Mouse (Mus musculus) CH12.LX (cell line): ENCODE results near the gene Nelfcd. TPM values are rescaled to one million over a fixed set of nuclear protein-coding genes. Genes with fewer than 3 reads are reported as not detected.
A peak's percentile ranks its signal among the peaks of the same experiment; 100 is the strongest.

Experiments used
- DNase-seq: peaks from one replicate; pipeline ENCODE4 v3.0.0-alpha.2; 2013; ENCODE audit errors: extremely low read depth
- H3K27ac ChIP-seq: 2 replicates; pipeline ENCODE4 v1.5.1; 2012; ENCODE audit warnings: low read depth, mild to moderate bottlenecking, control low read depth, moderate library complexity; ENCODE audit not compliant: insufficient read depth
- H3K27me3 ChIP-seq: replicated peaks from 2 replicates; pipeline ENCODE3; 2012; ENCODE audit warnings: inconsistent platforms
- H3K36me3 ChIP-seq, 2 experiments: replicated peaks in 1 of 2; 2 replicates each; pipeline versions ENCODE3 to v1.6.1; 2012; ENCODE audit warnings: inconsistent platforms in 1 of 2, low read length in 1 of 2, mild to moderate bottlenecking in 1 of 2, mixed read lengths in 1 of 2, moderate library complexity in 1 of 2; ENCODE audit not compliant: control insufficient read depth in 1 of 2, insufficient read depth in 1 of 2
- H3K4me1 ChIP-seq, 2 experiments: 2 replicates each; pipeline ENCODE4 v1.6.1; 2012; ENCODE audit warnings: inconsistent platforms in 1 of 2, moderate library complexity in 1 of 2; ENCODE audit not compliant: insufficient read depth in 2 of 2, control insufficient read depth in 1 of 2
- H3K4me2 ChIP-seq: 2 replicates; pipeline ENCODE4 v1.6.1; 2012; ENCODE audit warnings: low read depth, mild to moderate bottlenecking, control low read depth; ENCODE audit not compliant: poor library complexity, insufficient read depth, severe bottlenecking
- H3K4me3 ChIP-seq, 3 experiments: fragments of 150-350 bp in 1 of 3; sonication (generic) in 1 of 3; replicated peaks in 1 of 3; 2 replicates each; pipeline versions ENCODE3 to v1.5.1; 2011 to 2012; ENCODE audit warnings: low read depth in 2 of 3, low read length in 2 of 3, mild to moderate bottlenecking in 2 of 3, moderate library complexity in 2 of 3, control low read depth in 1 of 3, improper control_type of control experiment in 1 of 3, inconsistent platforms in 1 of 3, mixed read lengths in 1 of 3; ENCODE audit not compliant: poor library complexity in 1 of 3
- H3K79me2 ChIP-seq: replicated peaks from 2 replicates; pipeline ENCODE4 v1.6.1; 2012; ENCODE audit warnings: mild to moderate bottlenecking, moderate library complexity; ENCODE audit not compliant: control insufficient read depth, poor library complexity, insufficient read depth, severe bottlenecking; ENCODE audit errors: extremely low read depth
- H3K9ac ChIP-seq: 2 replicates; pipeline ENCODE4 v1.6.1; 2012; ENCODE audit warnings: low read depth, mild to moderate bottlenecking, control low read depth, moderate library complexity; ENCODE audit not compliant: insufficient read depth
- H3K9me3 ChIP-seq: replicated peaks from 2 replicates; pipeline ENCODE3; 2012; ENCODE audit warnings: low read length, inconsistent platforms, mixed read lengths
- CHD2 ChIP-seq: IDR thresholded peaks from 2 replicates; pipeline ENCODE4 v1.6.1; 2011; ENCODE audit warnings: low read length, improper control_type of control experiment
- CTCF ChIP-seq, 2 experiments: IDR thresholded peaks in 1 of 2; conservative IDR thresholded peaks in 1 of 2; 2 replicates each; pipeline ENCODE4 v1.5.1; 2011 to 2012; ENCODE audit warnings: low read depth in 2 of 2, low read length in 2 of 2, improper control_type of control experiment in 1 of 2, inconsistent platforms in 1 of 2, mild to moderate bottlenecking in 1 of 2, moderate library complexity in 1 of 2
- E2F4 ChIP-seq: IDR thresholded peaks from 2 replicates; pipeline ENCODE4 v1.6.1; 2011; ENCODE audit warnings: low read depth, low read length, improper control_type of control experiment; ENCODE audit not compliant: insufficient replicate concordance
- ELF1 ChIP-seq: IDR thresholded peaks from 2 replicates; pipeline ENCODE4 v1.6.1; 2014; ENCODE audit warnings: low read depth, mild to moderate bottlenecking, inconsistent platforms, low read length, improper control_type of control experiment
- HCFC1 ChIP-seq: IDR thresholded peaks from 2 replicates; pipeline ENCODE4 v1.6.1; 2012; ENCODE audit warnings: low read depth, mild to moderate bottlenecking, inconsistent platforms, low read length, improper control_type of control experiment
- IRF4 ChIP-seq: IDR thresholded peaks from 2 replicates; pipeline ENCODE4 v1.6.1; 2014; ENCODE audit warnings: low read depth, mild to moderate bottlenecking, inconsistent platforms, low read length, improper control_type of control experiment
- JUN ChIP-seq: IDR thresholded peaks from 2 replicates; pipeline ENCODE4 v1.6.1; 2011; ENCODE audit warnings: low read depth, mild to moderate bottlenecking, low read length, improper control_type of control experiment, moderate library complexity; ENCODE audit not compliant: insufficient read depth
- MEF2A ChIP-seq: IDR thresholded peaks from 2 replicates; pipeline ENCODE4 v1.6.1; 2014; ENCODE audit warnings: low read depth, mild to moderate bottlenecking, inconsistent platforms, low read length, improper control_type of control experiment, borderline replicate concordance
- MXI1 ChIP-seq: IDR thresholded peaks from 2 replicates; pipeline ENCODE4 v1.6.1; 2011; ENCODE audit warnings: mild to moderate bottlenecking, low read depth, low read length, improper control_type of control experiment
- MYC ChIP-seq: IDR thresholded peaks from 2 replicates; pipeline ENCODE4 v1.6.1; 2011; ENCODE audit warnings: low read depth, mild to moderate bottlenecking, improper control_type of control experiment, low read length
- NELFE ChIP-seq: IDR thresholded peaks from 2 replicates; pipeline ENCODE4 v1.6.1; 2011; ENCODE audit warnings: low read depth, low read length, improper control_type of control experiment
- NRF1 ChIP-seq: IDR thresholded peaks from 2 replicates; pipeline ENCODE4 v1.6.1; 2014; ENCODE audit warnings: low read depth, mild to moderate bottlenecking, inconsistent platforms, low read length, improper control_type of control experiment, moderate library complexity
- PAX5 ChIP-seq: IDR thresholded peaks from 2 replicates; pipeline ENCODE4 v1.6.1; 2012; ENCODE audit warnings: low read length, inconsistent platforms, mixed read lengths
- POLR2A ChIP-seq: IDR thresholded peaks from 2 replicates; pipeline ENCODE4 v1.6.1; 2011; ENCODE audit warnings: low read depth, mild to moderate bottlenecking, improper control_type of control experiment, low read length
- POLR2AphosphoS2 ChIP-seq: IDR thresholded peaks from 2 replicates; pipeline ENCODE4 v1.6.1; 2011; ENCODE audit warnings: low read depth, low read length, improper control_type of control experiment
- RAD21 ChIP-seq: IDR thresholded peaks from 2 replicates; pipeline ENCODE4 v1.6.1; 2011; ENCODE audit warnings: low read depth, mild to moderate bottlenecking, low read length, improper control_type of control experiment, moderate library complexity
- SIN3A ChIP-seq: IDR thresholded peaks from 2 replicates; pipeline ENCODE4 v1.6.1; 2012; ENCODE audit warnings: low read length, improper control_type of control experiment, inconsistent platforms
- TBP ChIP-seq: conservative IDR thresholded peaks from 2 replicates; pipeline ENCODE4 v1.6.1; 2011; ENCODE audit warnings: low read depth, low read length, improper control_type of control experiment
- UBTF ChIP-seq: IDR thresholded peaks from 2 replicates; pipeline ENCODE4 v1.6.1; 2012; ENCODE audit warnings: low read depth, mild to moderate bottlenecking, inconsistent platforms, low read length, improper control_type of control experiment, moderate library complexity
- USF1 ChIP-seq: IDR thresholded peaks from 2 replicates; pipeline ENCODE4 v1.6.1; 2014; ENCODE audit warnings: low read depth, mild to moderate bottlenecking, inconsistent platforms, low read length, improper control_type of control experiment
- USF2 ChIP-seq: conservative IDR thresholded peaks from 2 replicates; pipeline ENCODE4 v1.6.1; 2011; ENCODE audit warnings: low read depth, low read length, improper control_type of control experiment
- ZNF384 ChIP-seq: IDR thresholded peaks from 2 replicates; pipeline ENCODE4 v1.6.1; 2012; ENCODE audit warnings: low read depth, low read length, improper control_type of control experiment, inconsistent platforms
- dilution Hi-C: fragments of 300-500 bp; cut with MboI; formaldehyde crosslinking; loops from 2 replicates; pipeline ENCODE4 v1.14.3; 2020; ENCODE audit warnings: low sequenced_read_pairs; ENCODE audit not compliant: extremely low pct_unique_long_range_greater_than_20kb, extremely low pct_ligation_motif_present
- in situ Hi-C: fragments of 300-500 bp; cut with MboI; formaldehyde crosslinking; loops from 3 replicates; pipeline ENCODE4 v1.14.3; 2019; ENCODE audit warnings: low sequenced_read_pairs, low pct_ligation_motif_present, low pct_unique_long_range_greater_than_20kb, mixed read lengths
- polyA plus RNA-seq: library from polyadenylated mRNA; unstranded; fragments of >175 nt; gene quantifications from 2 replicates; pipeline ENCODE4 v1.2.1, GENCODE M21; 2012; ENCODE audit warnings: low read depth; ENCODE audit not compliant: insufficient read length
- total RNA-seq, 2 experiments: library from RNA; depleted of rRNA; stranded (reverse); fragments of 300-350 nt in 1 of 2; fragments of >200 nt in 1 of 2; gene quantifications; 2 replicates each; pipeline ENCODE4 v1.2.3; 2012 to 2014

Nelfcd gene
- total and polyA plus RNA-seq, 3 experiments = 39.1 to 50.5 (median 44.6) TPM

DNA sequence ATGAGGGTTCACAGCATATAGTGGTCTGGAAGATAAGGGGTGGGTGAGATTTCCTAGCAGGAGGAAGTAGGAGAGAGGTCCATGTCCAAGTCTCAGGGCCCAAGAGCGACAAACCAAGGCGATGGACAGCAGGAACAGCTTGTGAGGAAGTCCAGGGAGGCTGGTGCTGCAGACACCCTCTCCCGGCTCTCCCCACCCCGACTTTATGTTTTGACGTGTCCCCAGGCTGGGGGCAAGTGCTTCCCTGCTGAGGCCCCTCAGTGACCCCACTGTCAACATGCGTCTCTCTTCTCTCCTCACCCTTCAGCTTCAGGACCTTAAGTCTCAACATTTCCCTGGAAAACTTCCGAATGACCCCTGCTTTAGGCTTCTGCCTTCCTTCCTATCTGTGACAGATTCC is 2.5 kb upstream of the Nelfcd start:
- no peak overlapping the region for H3K27ac ChIP-seq
- dilution Hi-C loops = no loop called here
- no peak overlapping the region for H3K4me3 ChIP-seq
- TF ChIP-seq USF2 (no peak), USF1 (no peak), MEF2A (no peak), CTCF (conservative IDR thresholded peaks at IDR 0.05 in 1 of 2, IDR thresholded peaks at IDR 0.05 in 1 of 2; ENCODE audit: low read depth in 2 of 2, low read length in 2 of 2) (no peak), MXI1 (no peak), POLR2AphosphoS2 (no peak), CHD2 (no peak), SIN3A (no peak), JUN (no peak), MYC (no peak), IRF4 (no peak), TBP (no peak), E2F4 (no peak), PAX5 (no peak), HCFC1 (no peak), RAD21 (no peak), POLR2A (no peak), NRF1 (no peak), UBTF (no peak), NELFE (no peak)
- no peak overlapping the region for H3K4me2 ChIP-seq
- peaks cover 0 to 9% of the 10 kb centered on the region in 2 experiments for H3K36me3 ChIP-seq
- H3K9me3 ChIP-seq = no peaks in the 10 kb centered on the region
- no peaks in the 10 kb centered on the region for H3K27me3 ChIP-seq
- no peak for DNase-seq
- H3K79me2 ChIP-seq = peaks cover 8% of the 10 kb centered on the region; the same call in 1 of the 2 replicates
- H3K9ac ChIP-seq = no peak overlapping the region
- peaks cover 7 to 19% of the 10 kb centered on the region in 2 experiments; a peak in 3 of 4 replicates for H3K4me1 ChIP-seq
- in situ Hi-C loops = no loop called here

- Histone ChIP-seq H3K4me2 (no peak overlapping the region), H3K4me3 (peak overlapping the region in 1 of 3 experiments; percentile 86), H3K9me3 (no peaks in the 10 kb centered on the region), H3K27me3 (no peaks in the 10 kb centered on the region), H3K79me2 (peaks cover 8% of the 10 kb centered on the region; the same call in 1 of the 2 replicates), H3K27ac (no peak overlapping the region), H3K36me3 (peaks cover 7 to 28% of the 10 kb centered on the region in 2 experiments), H3K9ac (no peak overlapping the region), H3K4me1 (peaks cover 7 to 25% of the 10 kb centered on the region in 2 experiments; a peak in 3 of 4 replicates)
- no peak for DNase-seq
- dilution Hi-C loops (no loop called here), in situ Hi-C loops (no loop called here)
- TF ChIP-seq ELF1 (no peak), TBP (peak; percentile 65), ZNF384 (peak; percentile 79)
These were observed 438 bp upstream of the Nelfcd start for GRCm38 (mm10) chr2:174415001-174415730.
